Mouse (Mus musculus) CH12.LX (cell line): Measurements from ENCODE around the gene Alcam. TPM values are rescaled to one million over a fixed set of nuclear protein-coding genes. Genes with fewer than 3 reads are reported as not detected.

Source experiments
- DNase-seq: peaks from one replicate; pipeline ENCODE4 v3.0.0-alpha.2; 2013; ENCODE audit errors: extremely low read depth
- H3K27ac ChIP-seq: 2 replicates; pipeline ENCODE4 v1.5.1; 2012; ENCODE audit warnings: low read depth, mild to moderate bottlenecking, control low read depth, moderate library complexity; ENCODE audit not compliant: insufficient read depth
- H3K27me3 ChIP-seq: replicated peaks from 2 replicates; pipeline ENCODE3; 2012; ENCODE audit warnings: inconsistent platforms
- H3K36me3 ChIP-seq, 2 experiments: replicated peaks in 1 of 2; 2 replicates each; pipeline versions ENCODE3 to v1.6.1; 2012; ENCODE audit warnings: inconsistent platforms in 1 of 2, low read length in 1 of 2, mild to moderate bottlenecking in 1 of 2, mixed read lengths in 1 of 2, moderate library complexity in 1 of 2; ENCODE audit not compliant: control insufficient read depth in 1 of 2, insufficient read depth in 1 of 2
- H3K4me1 ChIP-seq, 2 experiments: 2 replicates each; pipeline ENCODE4 v1.6.1; 2012; ENCODE audit warnings: inconsistent platforms in 1 of 2, moderate library complexity in 1 of 2; ENCODE audit not compliant: insufficient read depth in 2 of 2, control insufficient read depth in 1 of 2
- H3K4me2 ChIP-seq: 2 replicates; pipeline ENCODE4 v1.6.1; 2012; ENCODE audit warnings: low read depth, mild to moderate bottlenecking, control low read depth; ENCODE audit not compliant: poor library complexity, insufficient read depth, severe bottlenecking
- H3K4me3 ChIP-seq, 3 experiments: fragments of 150-350 bp in 1 of 3; sonication (generic) in 1 of 3; replicated peaks in 1 of 3; 2 replicates each; pipeline versions ENCODE3 to v1.5.1; 2011 to 2012; ENCODE audit warnings: low read depth in 2 of 3, low read length in 2 of 3, mild to moderate bottlenecking in 2 of 3, moderate library complexity in 2 of 3, control low read depth in 1 of 3, improper control_type of control experiment in 1 of 3, inconsistent platforms in 1 of 3, mixed read lengths in 1 of 3; ENCODE audit not compliant: poor library complexity in 1 of 3
- H3K79me2 ChIP-seq: replicated peaks from 2 replicates; pipeline ENCODE4 v1.6.1; 2012; ENCODE audit warnings: mild to moderate bottlenecking, moderate library complexity; ENCODE audit not compliant: control insufficient read depth, poor library complexity, insufficient read depth, severe bottlenecking; ENCODE audit errors: extremely low read depth
- H3K9ac ChIP-seq: 2 replicates; pipeline ENCODE4 v1.6.1; 2012; ENCODE audit warnings: low read depth, mild to moderate bottlenecking, control low read depth, moderate library complexity; ENCODE audit not compliant: insufficient read depth
- H3K9me3 ChIP-seq: replicated peaks from 2 replicates; pipeline ENCODE3; 2012; ENCODE audit warnings: low read length, inconsistent platforms, mixed read lengths
- BHLHE40 ChIP-seq: IDR thresholded peaks from 2 replicates; pipeline ENCODE4 v1.6.1; 2011; ENCODE audit warnings: mild to moderate bottlenecking, low read depth, low read length, improper control_type of control experiment
- ELF1 ChIP-seq: IDR thresholded peaks from 2 replicates; pipeline ENCODE4 v1.6.1; 2014; ENCODE audit warnings: low read depth, mild to moderate bottlenecking, inconsistent platforms, low read length, improper control_type of control experiment
- HCFC1 ChIP-seq: IDR thresholded peaks from 2 replicates; pipeline ENCODE4 v1.6.1; 2012; ENCODE audit warnings: low read depth, mild to moderate bottlenecking, inconsistent platforms, low read length, improper control_type of control experiment
- MAFK ChIP-seq: IDR thresholded peaks from 2 replicates; pipeline ENCODE4 v1.6.1; 2011; ENCODE audit warnings: low read length, improper control_type of control experiment; ENCODE audit not compliant: insufficient replicate concordance
- MAX ChIP-seq: IDR thresholded peaks from 2 replicates; pipeline ENCODE4 v1.6.1; 2011; ENCODE audit warnings: low read length, improper control_type of control experiment
- MAZ ChIP-seq: IDR thresholded peaks from 2 replicates; pipeline ENCODE4 v1.6.1; 2012; ENCODE audit warnings: low read depth, mild to moderate bottlenecking, inconsistent platforms, low read length, improper control_type of control experiment, moderate library complexity
- MEF2A ChIP-seq: IDR thresholded peaks from 2 replicates; pipeline ENCODE4 v1.6.1; 2014; ENCODE audit warnings: low read depth, mild to moderate bottlenecking, inconsistent platforms, low read length, improper control_type of control experiment, borderline replicate concordance
- MXI1 ChIP-seq: IDR thresholded peaks from 2 replicates; pipeline ENCODE4 v1.6.1; 2011; ENCODE audit warnings: mild to moderate bottlenecking, low read depth, low read length, improper control_type of control experiment
- MYC ChIP-seq: IDR thresholded peaks from 2 replicates; pipeline ENCODE4 v1.6.1; 2011; ENCODE audit warnings: low read depth, mild to moderate bottlenecking, improper control_type of control experiment, low read length
- NRF1 ChIP-seq: IDR thresholded peaks from 2 replicates; pipeline ENCODE4 v1.6.1; 2014; ENCODE audit warnings: low read depth, mild to moderate bottlenecking, inconsistent platforms, low read length, improper control_type of control experiment, moderate library complexity
- PAX5 ChIP-seq: IDR thresholded peaks from 2 replicates; pipeline ENCODE4 v1.6.1; 2012; ENCODE audit warnings: low read length, inconsistent platforms, mixed read lengths
- POLR2A ChIP-seq: IDR thresholded peaks from 2 replicates; pipeline ENCODE4 v1.6.1; 2011; ENCODE audit warnings: low read depth, mild to moderate bottlenecking, improper control_type of control experiment, low read length
- POLR2AphosphoS2 ChIP-seq: IDR thresholded peaks from 2 replicates; pipeline ENCODE4 v1.6.1; 2011; ENCODE audit warnings: low read depth, low read length, improper control_type of control experiment
- RAD21 ChIP-seq: IDR thresholded peaks from 2 replicates; pipeline ENCODE4 v1.6.1; 2011; ENCODE audit warnings: low read depth, mild to moderate bottlenecking, low read length, improper control_type of control experiment, moderate library complexity
- RCOR1 ChIP-seq: conservative IDR thresholded peaks from 2 replicates; pipeline ENCODE4 v1.6.1; 2012; ENCODE audit warnings: low read depth, mild to moderate bottlenecking, inconsistent platforms, low read length, improper control_type of control experiment
- SIN3A ChIP-seq: IDR thresholded peaks from 2 replicates; pipeline ENCODE4 v1.6.1; 2012; ENCODE audit warnings: low read length, improper control_type of control experiment, inconsistent platforms
- TCF12 ChIP-seq: IDR thresholded peaks from 2 replicates; pipeline ENCODE4 v1.6.1; 2014; ENCODE audit warnings: low read depth, mild to moderate bottlenecking, inconsistent platforms, low read length, improper control_type of control experiment
- UBTF ChIP-seq: IDR thresholded peaks from 2 replicates; pipeline ENCODE4 v1.6.1; 2012; ENCODE audit warnings: low read depth, mild to moderate bottlenecking, inconsistent platforms, low read length, improper control_type of control experiment, moderate library complexity
- USF2 ChIP-seq: conservative IDR thresholded peaks from 2 replicates; pipeline ENCODE4 v1.6.1; 2011; ENCODE audit warnings: low read depth, low read length, improper control_type of control experiment
- ZMIZ1 ChIP-seq: IDR thresholded peaks from 2 replicates; pipeline ENCODE4 v1.6.1; 2012; ENCODE audit warnings: low read depth, mild to moderate bottlenecking, inconsistent platforms, low read length, improper control_type of control experiment
- ZNF384 ChIP-seq: IDR thresholded peaks from 2 replicates; pipeline ENCODE4 v1.6.1; 2012; ENCODE audit warnings: low read depth, low read length, improper control_type of control experiment, inconsistent platforms
- dilution Hi-C: fragments of 300-500 bp; cut with MboI; formaldehyde crosslinking; loops from 2 replicates; pipeline ENCODE4 v1.14.3; 2020; ENCODE audit warnings: low sequenced_read_pairs; ENCODE audit not compliant: extremely low pct_unique_long_range_greater_than_20kb, extremely low pct_ligation_motif_present
- in situ Hi-C: fragments of 300-500 bp; cut with MboI; formaldehyde crosslinking; loops from 3 replicates; pipeline ENCODE4 v1.14.3; 2019; ENCODE audit warnings: low sequenced_read_pairs, low pct_ligation_motif_present, low pct_unique_long_range_greater_than_20kb, mixed read lengths
- polyA plus RNA-seq: library from polyadenylated mRNA; unstranded; fragments of >175 nt; gene quantifications from 2 replicates; pipeline ENCODE4 v1.2.1, GENCODE M21; 2012; ENCODE audit warnings: low read depth; ENCODE audit not compliant: insufficient read length
- total RNA-seq, 2 experiments: library from RNA; depleted of rRNA; stranded (reverse); fragments of 300-350 nt in 1 of 2; fragments of >200 nt in 1 of 2; gene quantifications; 2 replicates each; pipeline ENCODE4 v1.2.3; 2012 to 2014

Alcam gene
- total and polyA plus RNA-seq, 3 experiments, result 26.3 to 56.7 (median 54.6) TPM

DNA sequence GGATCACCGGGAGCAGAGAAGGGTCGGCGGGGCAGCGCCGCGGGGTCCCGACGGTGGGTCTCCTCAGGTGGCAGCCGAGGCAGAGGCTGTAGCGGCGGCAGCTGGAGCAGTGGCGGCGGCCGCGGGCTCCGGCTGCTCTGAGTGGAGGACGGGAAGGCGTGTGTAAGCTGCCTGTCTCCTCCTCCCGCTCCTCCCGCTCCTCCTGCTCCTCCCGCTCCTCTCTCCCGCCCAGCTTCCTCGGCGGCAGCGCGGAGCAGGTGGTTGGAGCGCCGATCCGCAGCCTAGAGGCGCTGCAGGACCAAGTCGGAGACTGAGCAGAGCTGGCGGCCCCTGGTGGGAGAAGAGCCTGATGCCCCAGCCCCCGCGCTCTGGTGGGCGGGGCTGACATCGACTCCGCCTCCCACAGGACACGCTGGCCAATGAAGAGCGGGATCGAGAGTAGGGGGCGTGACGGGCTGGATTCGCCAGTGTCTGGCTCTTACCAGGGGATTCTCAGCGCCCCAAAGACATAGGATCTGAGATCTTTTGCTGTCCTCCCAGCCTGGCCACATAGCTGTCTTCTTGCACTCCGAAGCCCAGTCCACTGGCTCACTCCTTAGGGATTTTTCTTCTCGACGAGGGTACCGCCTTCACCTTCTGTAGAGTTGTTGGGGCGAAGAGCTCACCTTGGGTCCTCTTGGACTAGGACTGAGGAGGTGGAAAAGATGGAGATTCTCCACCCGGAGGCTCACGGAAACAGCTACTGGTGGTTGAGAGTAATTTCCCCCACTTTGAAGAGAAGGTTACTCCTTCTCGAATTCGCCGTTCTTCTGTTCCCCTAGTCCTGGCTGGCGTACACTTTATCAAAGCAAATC, 785 bp downstream of the Alcam start (continued):
- peak; percentile 78; the same call in 1 of the 2 replicates for TF ChIP-seq MEF2A
- TF ChIP-seq HCFC1, result peak; percentile 42
- TF ChIP-seq MXI1, result peak; percentile 83
- TF ChIP-seq MAX, result peak; percentile 77
- no peak; the same call in 1 of the 2 replicates for TF ChIP-seq RCOR1
- TF ChIP-seq MAZ, result peak; percentile 97
- TF ChIP-seq POLR2A, result peak; percentile 82
- peak; percentile 38; the same call in 1 of the 2 replicates for TF ChIP-seq BHLHE40

DNA sequence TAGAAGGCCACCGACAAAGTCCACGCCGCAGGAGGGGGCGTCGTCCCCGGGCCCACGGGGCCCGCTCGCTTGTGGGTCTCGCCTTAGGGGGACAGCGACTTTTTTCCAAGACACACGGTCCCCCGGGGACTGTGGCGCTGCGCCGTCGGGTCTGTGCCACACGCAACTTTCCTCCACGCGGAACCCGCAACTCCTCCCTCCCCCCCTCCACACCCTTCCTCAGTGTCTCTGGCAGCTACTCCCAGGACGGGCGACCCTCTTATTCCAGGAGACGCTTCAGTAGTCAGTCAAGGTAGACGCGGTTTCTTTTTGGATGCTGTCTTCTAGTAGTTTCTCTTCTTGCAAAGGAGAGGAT, 1.4 kb downstream of the Alcam start:
- dilution Hi-C loops (no loop called here), in situ Hi-C loops (loop anchor here (5.0 to 25.0 kb wide), 6 partner anchors 140 to 785 kb away; no protein-coding TSS in a partner anchor)
- H3K9me3 ChIP-seq, result no peaks in the 10 kb centered on the region
- H3K4me3 ChIP-seq, result peak overlapping the region; percentile 89 to 93 (median 89)
- peak overlapping the region; percentile 98 for H3K4me2 ChIP-seq
- peak overlapping the region; percentile 70 for H3K9ac ChIP-seq
- TF ChIP-seq MXI1 (peak; percentile 74; the same call in 1 of the 2 replicates), SIN3A (no peak), RAD21 (no peak), POLR2AphosphoS2 (0 out of 2 replicates have a peak, but pooled peaks have one; percentile 15), MYC (0 out of 2 replicates have a peak, but pooled peaks have one; percentile 3)
- H3K36me3 ChIP-seq, result no peaks in the 10 kb centered on the region
- H3K79me2 ChIP-seq, result peaks cover 50% of the 10 kb centered on the region
- no peaks in the 10 kb centered on the region for H3K27me3 ChIP-seq
- H3K27ac ChIP-seq, result peak overlapping the region; percentile 12; the same call in 1 of the 2 replicates
- peaks cover 0 to 36% of the 10 kb centered on the region in 2 experiments; a peak in 2 of 4 replicates for H3K4me1 ChIP-seq
- no peak for DNase-seq

DNA sequence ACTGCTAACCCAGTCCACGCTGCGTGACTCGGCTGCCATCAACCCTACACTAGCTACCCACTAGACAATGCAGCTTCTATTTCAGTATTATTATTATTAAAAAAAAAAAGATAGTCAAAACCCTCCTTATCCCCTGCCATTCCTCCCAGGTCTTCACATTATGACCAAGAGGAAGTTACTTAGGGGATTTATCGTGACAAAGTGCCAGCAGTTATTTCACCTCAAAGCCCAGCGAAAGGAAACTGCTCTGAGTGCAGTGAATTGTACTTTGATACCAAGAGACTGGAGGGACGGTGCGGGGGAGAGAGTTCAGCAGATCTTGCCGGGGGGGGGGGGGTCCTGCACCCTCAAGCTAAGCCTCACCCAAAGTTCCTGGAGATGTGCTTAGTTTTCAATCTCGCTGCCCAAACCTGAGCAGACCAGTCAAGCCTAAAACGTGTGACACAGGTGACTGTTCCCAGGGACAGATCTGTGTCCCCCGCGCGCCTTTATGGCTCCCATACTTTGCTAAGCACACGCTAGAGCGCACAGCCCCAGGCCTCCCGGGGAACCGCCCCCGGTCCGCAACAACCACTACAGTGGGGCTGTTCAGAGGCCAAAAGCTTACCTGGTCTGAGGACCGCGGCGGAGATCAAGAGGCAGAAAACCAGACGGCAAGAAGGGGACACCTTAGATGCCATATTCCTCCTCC, 1.9 kb downstream of the Alcam start:
- Histone ChIP-seq H3K36me3 (no peaks in the 10 kb centered on the region), H3K79me2 (peaks cover 50% of the 10 kb centered on the region), H3K9me3 (no peaks in the 10 kb centered on the region), H3K27ac (peak overlapping the region; percentile 12), H3K4me3 (peak overlapping the region; percentile 89 to 93 (median 89)), H3K9ac (peak overlapping the region; percentile 70), H3K4me1 (peaks cover 0 to 36% of the 10 kb centered on the region in 2 experiments; a peak in 2 of 4 replicates), H3K27me3 (no peaks in the 10 kb centered on the region), H3K4me2 (peak overlapping the region; percentile 98)
- peak; percentile 40; the same call in 1 of the 2 replicates for TF ChIP-seq UBTF
- 0 out of 2 replicates have a peak, but pooled peaks have one; percentile 19 for TF ChIP-seq MAFK
- 0 out of 2 replicates have a peak, but pooled peaks have one; percentile 14 for TF ChIP-seq MYC
- TF ChIP-seq TCF12, result no peak
- no peak for TF ChIP-seq MXI1
- no peak for TF ChIP-seq NRF1
- TF ChIP-seq ZNF384, result peak; percentile 18; the same call in 1 of the 2 replicates
- TF ChIP-seq MAZ, result peak; percentile 32; the same call in 1 of the 2 replicates
- TF ChIP-seq POLR2AphosphoS2, result no peak
- no peak for TF ChIP-seq PAX5
- TF ChIP-seq ELF1, result no peak
- TF ChIP-seq SIN3A, result peak; percentile 70
- no peak for TF ChIP-seq ZMIZ1
- no peak for TF ChIP-seq USF2
- DNase-seq, result peak; percentile 44
- in situ Hi-C loops, result loop anchor here (5.0 to 25.0 kb wide), 6 partner anchors 140 to 785 kb away; no protein-coding TSS in a partner anchor
- dilution Hi-C loops, result no loop called here
